Mouse (Mus musculus) gastrocnemius, postnatal 4 days (tissue): ENCODE results near the gene Gsn. TPM values are rescaled to one million over a fixed set of nuclear protein-coding genes. Genes with fewer than 3 reads are reported as not detected.

Source experiments
- DNase-seq, 2 experiments: peaks; one replicate each; pipeline ENCODE4 v3.0.0; 2021 to 2022; ENCODE audit warnings: low spot score in 2 of 2, mixed read lengths in 2 of 2
- long read RNA-seq, 2 experiments: library from polyadenylated mRNA; stranded (forward); transcript quantifications; one replicate each; pipeline ENCODE4 v2.0.0; 2021
- total RNA-seq, 2 experiments: library from RNA; stranded (reverse); gene quantifications; 2 replicates each; pipeline ENCODE4 v1.2.3; 2021

Gene Gsn
- 100 to 1,000 TPM; 259 to 284 TPM for total RNA-seq
- long read RNA-seq, experiment 1, transcript Gsn-205 (18 exons, 2,607 nt) = minor isoform, 104 of 1,274 reads
- long read RNA-seq, experiment 1, transcript Gsn-201 (17 exons, 2,653 nt) = major isoform, 1,075 of 1,274 reads
- long read RNA-seq, experiment 1, partial matches to known transcripts = 46 of 1,274 reads
- long read RNA-seq, experiment 1, other reads (novel, unspliced or antisense) = 49 of 1,274 reads
- long read RNA-seq, experiment 2, transcript Gsn-205 (18 exons, 2,607 nt) = minor isoform, 161 of 1,665 reads
- long read RNA-seq, experiment 2, transcript Gsn-201 (17 exons, 2,653 nt) = major isoform, 1,390 of 1,665 reads
- long read RNA-seq, experiment 2, partial matches to known transcripts = 59 of 1,665 reads
- long read RNA-seq, experiment 2, other reads (novel, unspliced or antisense) = 55 of 1,665 reads

GRCm38 (mm10) chr2:35255885-35256833 lies at the start of gene Gsn:
Gsn (plus strand) TSS chr2:35256380.
- DNase-seq = peak; percentile 80 to 88

GRCm38 (mm10) chr2:35206761-35207160 lies 49.4 kb upstream of the Gsn start:
- no peak for DNase-seq

- DNase-seq = no peak
Observed at GRCm38 (mm10) chr2:35208054-35208453, 48.1 kb upstream of the Gsn start.

GRCm38 (mm10) chr2:35208931-35209665 lies 47.1 kb upstream of the Gsn start:
- no peak for DNase-seq

GRCm38 (mm10) chr2:35211681-35212080 lies 44.5 kb upstream of the Gsn start:
- no peak for DNase-seq

DNA sequence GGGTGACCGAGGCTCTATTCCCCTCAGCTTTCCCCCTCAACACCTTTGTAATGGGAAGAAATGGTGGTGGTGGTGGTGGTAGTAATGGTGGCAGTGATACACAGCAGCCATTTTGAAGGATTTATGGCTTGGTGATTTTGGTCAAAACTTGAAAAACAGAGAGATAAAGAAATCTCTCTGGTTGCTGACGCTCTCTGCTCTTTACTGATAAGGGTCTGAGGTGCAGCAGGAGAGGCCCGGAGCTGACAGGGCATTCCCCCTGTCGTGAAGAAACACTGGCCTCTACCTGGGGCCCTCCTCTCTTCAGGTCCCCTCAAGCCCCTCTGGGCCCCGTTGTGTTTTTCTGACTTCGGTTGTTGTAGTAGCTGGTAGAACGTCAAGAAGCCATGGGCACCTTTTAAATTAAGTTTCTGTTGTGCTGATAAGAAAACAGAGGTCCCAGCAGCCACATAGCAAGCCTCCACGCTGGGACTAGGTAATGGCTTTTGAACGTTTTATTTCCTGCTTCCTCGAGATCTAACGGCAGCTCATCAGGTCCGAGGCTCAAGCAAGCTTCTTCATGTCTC lies 42.8 kb upstream of the Gsn start:
- DNase-seq = no peak

DNA sequence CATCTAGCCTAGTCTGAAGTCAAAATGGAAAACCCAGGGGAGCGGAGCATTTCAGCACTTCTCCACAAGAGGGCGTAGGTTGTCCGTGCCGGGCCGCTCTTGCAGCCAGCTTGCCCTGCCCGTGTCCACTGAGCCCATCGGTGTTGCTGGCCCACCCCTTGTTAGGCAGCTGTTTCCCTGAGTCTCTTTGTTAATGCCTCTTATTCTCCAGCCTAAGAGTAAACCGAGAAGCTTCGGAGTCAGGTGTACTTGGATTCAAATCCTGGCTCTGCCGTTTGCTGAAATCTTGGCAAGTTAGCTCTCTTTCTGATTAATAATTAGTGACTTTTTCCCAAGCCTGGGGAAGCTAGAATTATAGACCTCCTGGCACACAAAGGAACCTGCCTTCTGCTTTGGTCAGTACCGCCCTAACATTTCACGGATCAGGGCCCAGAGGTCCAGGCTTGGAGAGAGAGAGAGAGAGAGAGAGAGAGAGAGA lies 41.3 kb upstream of the Gsn start:
- DNase-seq = peak; percentile 76 to 83

GRCm38 (mm10) chr2:35215363-35215762 lies 40.8 kb upstream of the Gsn start:
- no peak for DNase-seq

DNA sequence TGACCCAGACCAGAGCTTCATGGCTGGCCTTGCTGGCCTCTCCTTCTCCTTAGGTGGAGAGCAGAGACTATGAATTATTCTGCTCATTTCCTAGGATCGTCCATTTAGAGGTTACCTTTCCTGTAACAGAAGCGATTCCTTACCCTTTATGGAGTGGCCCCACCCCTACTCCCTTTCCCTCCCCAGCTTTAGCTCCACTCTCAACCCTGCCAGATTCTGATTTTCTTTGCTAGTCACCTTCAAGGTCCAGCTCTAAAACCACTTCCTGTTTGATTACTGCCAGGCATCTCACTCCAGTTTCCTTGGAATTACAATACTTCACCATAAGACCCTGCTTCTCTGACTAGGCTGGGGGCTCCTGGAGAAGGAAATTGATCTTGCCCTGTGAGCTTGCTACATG lies 39.5 kb upstream of the Gsn start:
- DNase-seq = no peak

DNA sequence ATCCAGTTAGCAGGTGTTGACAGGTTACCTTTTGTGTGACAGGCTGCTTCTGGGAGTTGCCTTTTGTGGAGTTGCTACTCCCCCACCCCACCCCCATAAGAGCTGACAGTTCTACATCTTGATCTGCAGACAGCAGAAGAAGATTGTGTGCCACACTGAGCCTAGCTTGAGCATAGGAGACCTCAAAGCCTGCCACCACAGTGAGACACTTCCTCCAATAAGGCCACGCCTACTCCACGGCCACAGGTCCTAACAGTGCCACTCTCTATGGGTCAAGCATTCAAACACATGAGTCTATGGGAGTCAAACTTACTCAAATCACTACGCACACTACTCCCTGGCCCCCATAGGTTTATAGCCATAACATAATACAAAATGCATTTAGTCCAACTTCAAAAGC lies 37.4 kb upstream of the Gsn start:
- no peak for DNase-seq

- no peak for DNase-seq
Observed at GRCm38 (mm10) chr2:35222822-35223391, 33.3 kb upstream of the Gsn start.

GRCm38 (mm10) chr2:35224285-35224684 lies 31.9 kb upstream of the Gsn start:
- DNase-seq = no peak

DNA sequence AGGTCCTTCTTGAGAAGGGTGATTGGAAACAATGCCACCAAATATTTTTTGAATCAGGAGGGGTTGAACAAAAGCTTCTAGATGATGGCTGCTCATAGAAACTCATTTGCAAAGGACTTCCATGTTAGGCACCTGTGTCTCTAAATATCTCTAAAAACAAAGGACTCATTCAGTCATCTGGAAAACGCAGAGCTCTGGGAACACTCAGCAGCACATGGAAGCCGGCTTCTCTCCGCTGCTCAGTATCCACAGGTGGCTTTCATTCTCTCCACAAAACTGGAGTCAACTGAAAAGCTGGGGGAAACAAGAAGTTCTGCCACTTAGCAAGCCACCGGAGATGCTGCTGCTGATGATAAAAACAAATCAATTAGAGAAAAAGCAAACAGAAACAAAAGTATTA lies 28.0 kb upstream of the Gsn start:
- DNase-seq = no peak

GRCm38 (mm10) chr2:35230215-35230614 lies 26.0 kb upstream of the Gsn start:
- DNase-seq = no peak

- DNase-seq = no peak
Observed at GRCm38 (mm10) chr2:35231871-35232270, 24.3 kb upstream of the Gsn start.

GRCm38 (mm10) chr2:35232595-35233445 lies 23.4 kb upstream of the Gsn start:
- DNase-seq = no peak

- no peak for DNase-seq
Observed at GRCm38 (mm10) chr2:35233898-35234297, 22.3 kb upstream of the Gsn start.

DNA sequence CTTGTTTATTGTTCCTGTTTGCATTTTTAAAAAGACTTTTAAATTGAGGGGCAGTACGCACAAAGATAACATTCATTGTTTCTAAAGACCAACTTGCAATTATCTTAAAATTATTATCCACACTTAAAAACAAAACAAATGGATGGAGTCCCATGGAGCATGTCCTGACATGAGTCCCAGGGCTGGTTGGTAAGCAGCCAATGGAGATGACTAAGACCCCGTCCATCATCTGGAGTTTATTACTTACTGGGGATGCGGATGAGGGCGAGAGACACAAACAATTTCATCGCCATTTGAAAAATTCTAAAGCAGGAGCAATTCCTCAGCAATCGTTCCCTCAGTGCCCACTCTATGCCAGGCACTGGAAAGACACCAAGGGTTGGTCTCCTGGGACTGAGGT lies 21.2 kb upstream of the Gsn start:
- DNase-seq = no peak

DNA sequence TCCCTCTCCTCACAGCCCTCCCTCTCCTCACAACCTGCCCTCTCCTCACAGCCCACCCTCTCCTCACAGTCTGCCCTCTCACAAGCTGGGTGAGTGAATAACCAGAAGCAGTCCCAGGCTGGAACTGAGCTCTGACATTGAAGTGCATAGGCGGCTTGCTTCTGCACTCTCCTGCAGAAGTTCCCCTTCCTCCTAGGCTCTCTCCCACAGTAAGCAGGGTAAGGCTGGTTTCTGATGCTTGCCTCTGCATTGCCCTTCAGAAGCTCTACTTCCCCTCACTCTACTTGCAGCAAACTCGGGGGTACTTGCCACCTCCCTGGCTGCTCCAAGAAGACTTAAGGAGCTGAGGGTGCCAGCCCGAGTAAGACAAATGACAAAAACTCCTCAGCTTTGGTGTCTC lies 11.9 kb upstream of the Gsn start:
- no peak for DNase-seq

DNA sequence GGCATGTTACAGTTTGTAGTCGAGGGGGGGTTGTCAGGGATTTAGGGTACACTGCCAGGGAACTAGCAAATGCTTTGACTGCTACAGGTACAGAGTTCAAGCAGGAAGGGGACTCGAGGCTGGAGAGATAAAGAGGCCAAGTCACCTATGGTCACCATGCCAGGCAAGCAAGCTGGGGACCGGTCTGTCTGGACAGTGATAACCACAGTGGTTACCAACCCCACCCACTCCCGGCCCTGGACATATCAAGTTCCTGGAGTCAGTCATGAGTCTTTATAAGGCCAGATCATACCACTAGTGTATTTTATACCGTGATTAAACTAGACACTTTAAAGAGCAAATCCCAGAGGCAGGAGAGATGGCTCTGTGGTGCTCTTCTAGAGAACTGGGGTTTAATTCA lies 8.4 kb upstream of the Gsn start:
- DNase-seq = no peak
